Mouse (Mus musculus) forelimb bud, embryonic 11.5 days (tissue): ENCODE data around the gene Cyren.

Experiments
- DNase-seq: peaks from one replicate; pipeline ENCODE4 v3.0.0-alpha.2; 2012; ENCODE audit warnings: low read depth, low spot score

Cyren gene

DNA sequence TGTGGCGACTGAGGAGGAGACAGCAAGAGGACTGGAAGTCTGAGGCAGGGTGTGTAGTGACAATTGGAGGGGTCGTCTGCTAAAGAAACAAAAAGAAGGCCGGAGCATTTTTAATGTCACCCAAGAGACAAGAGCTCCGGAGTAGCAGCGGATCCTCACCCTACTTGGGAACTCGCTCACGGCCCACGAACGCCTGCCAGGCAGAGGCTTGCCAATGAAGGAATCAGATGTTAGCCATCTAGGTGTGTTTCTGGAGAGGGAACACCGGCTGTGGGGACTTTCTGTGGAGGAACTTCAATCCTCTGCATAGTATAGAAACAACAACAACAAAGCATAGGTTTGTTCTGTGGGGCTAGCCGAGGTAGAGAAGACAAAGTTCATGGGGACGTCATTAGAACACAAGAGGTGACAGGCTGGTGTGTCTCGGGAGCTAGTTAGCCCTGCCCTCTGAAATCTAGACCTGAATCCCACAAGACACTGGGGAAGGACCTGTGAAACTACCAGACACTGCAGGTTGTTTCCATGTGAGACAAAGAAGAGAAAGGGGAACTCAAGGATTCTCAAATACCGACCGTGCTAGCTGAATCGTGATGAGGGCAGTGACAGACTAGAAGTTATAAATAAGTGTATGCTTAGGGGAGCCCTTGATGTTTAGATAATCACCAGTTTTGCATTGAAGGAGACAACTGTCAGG is 10.4 kb downstream of the Cyren start:
- no peak for DNase-seq

DNA sequence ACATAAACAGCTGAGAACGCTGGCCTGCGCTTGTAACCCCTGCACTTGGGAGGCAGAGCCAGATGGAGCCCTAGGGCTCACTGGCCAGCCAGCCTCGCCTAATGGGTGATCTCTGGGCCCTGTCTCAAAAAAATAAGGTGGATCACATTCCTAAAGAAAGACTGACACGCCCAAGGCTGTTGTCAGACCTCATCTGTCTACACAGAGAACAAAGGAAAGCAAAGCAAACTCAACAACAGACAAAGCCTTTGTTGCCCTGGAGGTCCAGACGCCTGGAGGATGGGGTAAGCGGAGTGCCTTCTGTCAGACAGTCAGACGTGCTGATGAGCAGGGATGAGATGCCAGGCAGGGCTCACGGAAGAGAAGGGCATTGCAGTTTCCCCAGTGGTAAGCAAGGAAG is 11.1 kb downstream of the Cyren start:
- DNase-seq = no peak

GRCm38 (mm10) chr6:34865711-34866593 is 11.9 kb downstream of the Cyren start:
- no peak for DNase-seq

DNA sequence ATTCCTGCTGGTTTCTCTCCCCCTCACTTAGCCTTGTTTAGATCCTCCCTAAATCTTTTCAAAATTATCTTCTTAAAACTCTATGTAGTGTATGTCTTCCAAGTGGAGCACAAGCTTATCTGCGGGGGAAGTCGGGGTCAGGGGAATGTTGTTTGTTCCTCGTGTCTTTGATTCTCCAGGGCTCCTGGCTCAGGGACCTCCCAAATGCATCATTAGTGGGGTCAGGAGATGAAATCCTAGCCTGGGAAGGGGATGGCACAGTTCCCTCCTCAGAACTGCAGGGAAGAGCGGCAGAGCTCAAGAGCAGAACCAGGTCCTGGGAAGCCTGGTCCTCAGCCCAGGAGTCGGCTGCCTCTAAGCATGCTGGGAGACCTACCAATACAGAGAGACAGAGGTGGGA is 12.6 kb downstream of the Cyren start:
- DNase-seq = no peak

GRCm38 (mm10) chr6:34863786-34864514 is 13.9 kb downstream of the Cyren start:
- DNase-seq = no peak

DNA sequence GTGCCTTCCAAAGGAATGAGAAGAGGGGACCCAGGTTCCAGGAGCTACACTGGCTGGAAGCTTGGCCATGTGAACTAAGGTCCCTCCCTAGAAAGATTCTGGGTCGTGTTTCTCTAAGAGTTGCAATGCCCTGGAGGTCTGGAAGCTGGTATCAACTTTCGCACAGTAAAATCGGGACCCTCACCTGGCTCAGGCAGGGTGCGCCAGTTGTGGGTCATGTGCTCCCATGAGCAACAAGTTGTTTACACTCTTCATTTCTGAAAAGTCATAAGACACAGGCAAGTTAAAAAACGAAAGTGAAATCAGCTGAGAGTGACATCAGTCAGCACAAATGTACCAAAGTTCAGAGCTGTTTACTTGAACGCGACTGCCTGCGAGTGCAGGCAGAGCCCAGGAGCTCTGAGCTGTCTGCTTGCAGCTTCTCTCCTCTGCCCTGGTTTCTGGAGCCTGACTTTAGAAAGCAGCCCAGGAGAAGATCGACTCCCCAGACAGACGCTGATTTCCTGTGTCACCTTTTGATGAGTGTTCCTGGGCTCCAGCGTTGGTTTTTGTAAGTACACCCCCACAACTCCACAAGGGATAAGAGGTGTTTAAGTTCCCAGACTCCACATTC is 15.0 kb downstream of the Cyren start, which contains the start of gene Tmem140:
Gene Tmem140 (plus strand): TSS at position 356 of the 613 bp plus-strand sequence.
- no peak for DNase-seq

GRCm38 (mm10) chr6:34862381-34862780 is 15.5 kb downstream of the Cyren start:
- no peak for DNase-seq

DNA sequence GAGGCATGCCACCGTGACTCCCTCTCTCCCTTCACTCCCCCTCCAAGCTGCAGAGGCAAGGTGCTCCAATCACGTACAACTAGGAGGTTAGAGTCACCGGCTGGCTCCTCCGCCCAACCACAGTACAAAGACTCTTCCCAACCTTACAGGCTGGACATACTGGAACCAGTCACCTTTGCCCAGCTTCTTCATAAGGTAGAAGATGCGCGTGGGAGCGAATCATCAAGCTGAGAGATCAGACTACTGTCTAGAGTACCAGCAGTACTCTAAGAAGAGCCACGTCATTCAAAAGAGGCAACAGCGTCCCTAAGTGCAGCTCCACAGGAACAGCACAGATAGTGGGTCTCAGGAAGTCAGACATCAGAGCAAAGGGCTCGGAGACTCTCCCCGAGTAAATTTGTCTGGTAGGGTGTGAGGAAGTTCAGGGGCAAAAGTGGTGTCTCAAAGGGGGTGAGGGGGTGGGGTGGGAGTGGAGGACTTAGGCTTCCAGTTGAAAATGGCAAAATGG is 16.3 kb downstream of the Cyren start:
- DNase-seq = no peak

DNA sequence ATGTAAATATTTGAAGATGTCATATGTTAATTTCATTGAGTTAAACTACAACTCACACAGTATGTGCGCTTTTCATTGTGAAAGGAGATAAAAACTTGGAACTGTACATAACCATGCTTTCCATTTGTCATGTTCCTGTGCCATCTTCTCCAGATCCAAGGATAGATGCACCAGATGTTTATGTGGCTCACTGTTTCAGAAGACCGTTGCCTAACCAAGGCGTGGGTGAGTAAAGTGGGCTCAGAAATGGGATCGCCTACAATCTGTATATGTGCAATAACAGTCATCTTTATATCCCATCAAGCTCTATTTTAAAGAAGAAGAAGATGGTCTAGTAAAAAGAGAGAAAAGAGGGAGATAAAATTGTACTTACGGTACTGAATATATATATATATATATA is 45.5 kb downstream of the Cyren start:
- DNase-seq = no peak

DNA sequence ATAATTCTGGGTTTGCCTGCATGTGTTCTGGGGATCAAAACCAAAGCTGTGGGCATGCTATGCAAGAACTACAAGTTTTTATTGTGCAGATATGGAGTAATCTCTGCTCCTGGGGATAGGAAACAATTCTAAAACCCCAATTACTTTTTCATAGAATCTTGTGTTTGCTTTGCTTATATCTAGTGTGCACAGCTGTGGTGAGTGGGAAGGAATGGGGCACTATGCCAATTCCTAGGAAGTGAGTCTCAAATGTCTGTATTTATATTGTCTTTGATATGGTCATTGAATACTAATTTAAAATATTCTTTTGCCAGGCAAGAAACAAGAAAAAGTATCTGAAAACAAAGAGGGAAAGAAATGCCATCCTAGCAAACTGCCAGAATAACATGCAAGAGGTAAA is 53.5 kb downstream of the Cyren start:
- no peak for DNase-seq
